Mouse (Mus musculus) embryonic facial prominence, embryonic 15.5 days (tissue): Measurements from ENCODE around the gene Gm20388. TPM values are rescaled to one million over a fixed set of nuclear protein-coding genes. Genes with fewer than 3 reads are reported as not detected.

Source experiments
- ATAC-seq: fragments of 200-750 bp; cut with Nextera tagmentation; 2 replicates; pipeline ENCODE4 v1.8.0; 2017; ENCODE audit warnings: low read depth, moderate TSS enrichment; ENCODE audit not compliant: insufficient number of reproducible peaks, low FRiP score, low TSS enrichment
- H3K27ac ChIP-seq: fragments of 300-500 bp; sonication (generic); replicated peaks from 2 replicates; pipeline ENCODE4 v1.5.1; 2015; ENCODE audit warnings: mild to moderate bottlenecking, inconsistent platforms
- H3K27me3 ChIP-seq: fragments of 300-500 bp; sonication (generic); 2 replicates; pipeline ENCODE4 v1.6.1; 2015; ENCODE audit warnings: inconsistent platforms
- H3K36me3 ChIP-seq: fragments of 300-500 bp; sonication (generic); 2 replicates; pipeline ENCODE4 v1.6.1; 2015; ENCODE audit warnings: mild to moderate bottlenecking, inconsistent platforms
- H3K4me1 ChIP-seq: fragments of 300-500 bp; sonication (generic); 2 replicates; pipeline ENCODE4 v1.6.1; 2015; ENCODE audit warnings: inconsistent platforms
- H3K4me2 ChIP-seq: fragments of 300-500 bp; sonication (generic); replicated peaks from 2 replicates; pipeline ENCODE4 v1.6.1; 2015; ENCODE audit warnings: mild to moderate bottlenecking, inconsistent platforms
- H3K4me3 ChIP-seq: fragments of 300-500 bp; sonication (generic); replicated peaks from 2 replicates; pipeline ENCODE4 v1.5.1; 2015; ENCODE audit warnings: mild to moderate bottlenecking, inconsistent platforms
- H3K9ac ChIP-seq: fragments of 300-500 bp; sonication (generic); 2 replicates; pipeline ENCODE4 v1.6.1; 2015; ENCODE audit warnings: inconsistent platforms
- H3K9me3 ChIP-seq: fragments of 300-500 bp; sonication (generic); replicated peaks from 2 replicates; pipeline ENCODE4 v1.6.1; 2016; ENCODE audit warnings: inconsistent platforms
- WGBS: fragments of 180-500 bp; shearing (Covaris S2); methylation state at CpG from one replicate; pipeline ENCODE4 v1.1.7; 2015; 5-methylcytosine and 5-hydroxymethylcytosine counted together
- polyA plus RNA-seq: library from polyadenylated mRNA; unstranded; fragments of >200 nt; fragmentation: Nextera tagmentation; extraction: Ambion mirVana; gene quantifications from 2 replicates; pipeline ENCODE4 v1.2.1, GENCODE M21; 2015

Gene Gm20388
- polyA plus RNA-seq, 1 experiment from 2014 or later, result 8.0 TPM

GRCm38 (mm10) chr8:120030447-120030846 is 119.8 kb downstream of the Gm20388 start:
- no peak overlapping the region for H3K4me2 ChIP-seq
- 63% methylated on average over 5 of the region's 5 CpGs for WGBS
- no peaks in the 10 kb centered on the region for H3K27me3 ChIP-seq
- H3K9ac ChIP-seq, result no peak overlapping the region
- no peak for ATAC-seq
- no peaks in the 10 kb centered on the region for H3K36me3 ChIP-seq
- no peak overlapping the region for H3K27ac ChIP-seq
- no peaks in the 10 kb centered on the region for H3K9me3 ChIP-seq
- peaks cover 8% of the 10 kb centered on the region; the same call in 1 of the 2 replicates for H3K4me1 ChIP-seq
- H3K4me3 ChIP-seq, result no peak overlapping the region

- no peak for ATAC-seq
- Histone ChIP-seq H3K27ac (no peak overlapping the region), H3K9me3 (no peaks in the 10 kb centered on the region), H3K4me1 (peaks cover 16% of the 10 kb centered on the region; the same call in 1 of the 2 replicates), H3K9ac (no peak overlapping the region), H3K36me3 (no peaks in the 10 kb centered on the region), H3K27me3 (no peaks in the 10 kb centered on the region), H3K4me2 (no peak overlapping the region), H3K4me3 (no peak overlapping the region)
- 82% methylated on average over 5 of the region's 5 CpGs for WGBS
Observed at GRCm38 (mm10) chr8:120032549-120033208, 122.0 kb downstream of the Gm20388 start.

- Histone ChIP-seq H3K9ac (no peak overlapping the region), H3K27me3 (no peaks in the 10 kb centered on the region), H3K4me1 (peaks cover 18% of the 10 kb centered on the region; the same call in 1 of the 2 replicates), H3K27ac (no peak overlapping the region), H3K4me3 (no peak overlapping the region), H3K36me3 (no peaks in the 10 kb centered on the region), H3K9me3 (no peaks in the 10 kb centered on the region), H3K4me2 (no peak overlapping the region)
- ATAC-seq, result no peak
- 47% methylated on average over 6 of the region's 6 CpGs for WGBS
Observed at GRCm38 (mm10) chr8:120034471-120034870, 123.8 kb downstream of the Gm20388 start.

GRCm38 (mm10) chr8:120036111-120036510 is 125.5 kb downstream of the Gm20388 start:
- H3K27ac ChIP-seq, result no peak overlapping the region
- H3K4me1 ChIP-seq, result peaks cover 12% of the 10 kb centered on the region; the same call in 1 of the 2 replicates
- no peak overlapping the region for H3K4me3 ChIP-seq
- no peaks in the 10 kb centered on the region for H3K9me3 ChIP-seq
- ATAC-seq, result no peak
- H3K36me3 ChIP-seq, result no peaks in the 10 kb centered on the region
- WGBS, result 9% methylated on average over 9 of the region's 9 CpGs
- H3K27me3 ChIP-seq, result no peaks in the 10 kb centered on the region
- H3K9ac ChIP-seq, result no peak overlapping the region
- H3K4me2 ChIP-seq, result no peak overlapping the region

GRCm38 (mm10) chr8:120036578-120036977 is 125.9 kb downstream of the Gm20388 start:
- Histone ChIP-seq H3K27me3 (no peaks in the 10 kb centered on the region), H3K9ac (no peak overlapping the region), H3K4me1 (peaks cover 12% of the 10 kb centered on the region; the same call in 1 of the 2 replicates), H3K9me3 (no peaks in the 10 kb centered on the region), H3K27ac (no peak overlapping the region), H3K4me3 (no peak overlapping the region), H3K36me3 (no peaks in the 10 kb centered on the region), H3K4me2 (no peak overlapping the region)
- ATAC-seq, result 0 out of 2 replicates have a peak, but pooled peaks have one; percentile 27
- WGBS, result 75% methylated on average over 4 of the region's 4 CpGs

- Histone ChIP-seq H3K36me3 (no peaks in the 10 kb centered on the region), H3K9me3 (no peaks in the 10 kb centered on the region), H3K4me2 (no peak overlapping the region), H3K27me3 (no peaks in the 10 kb centered on the region), H3K27ac (no peak overlapping the region), H3K4me1 (peaks cover 12% of the 10 kb centered on the region; the same call in 1 of the 2 replicates), H3K4me3 (no peak overlapping the region), H3K9ac (no peak overlapping the region)
- WGBS, result 67% methylated on average over 15 of the region's 15 CpGs
- ATAC-seq, result no peak
Observed at GRCm38 (mm10) chr8:120037199-120037598, 126.6 kb downstream of the Gm20388 start.

GRCm38 (mm10) chr8:120037611-120038010 is 127.0 kb downstream of the Gm20388 start:
- Histone ChIP-seq H3K27me3 (no peaks in the 10 kb centered on the region), H3K27ac (no peak overlapping the region), H3K9me3 (no peaks in the 10 kb centered on the region), H3K36me3 (no peaks in the 10 kb centered on the region), H3K4me3 (no peak overlapping the region), H3K4me2 (no peak overlapping the region), H3K4me1 (peaks cover 12% of the 10 kb centered on the region; the same call in 1 of the 2 replicates), H3K9ac (no peak overlapping the region)
- ATAC-seq, result no peak
- 77% methylated on average over 8 of the region's 8 CpGs for WGBS

- WGBS, result 89% methylated on average over 12 of the region's 12 CpGs
- no peaks in the 10 kb centered on the region for H3K9me3 ChIP-seq
- H3K9ac ChIP-seq, result no peak overlapping the region
- no peaks in the 10 kb centered on the region for H3K36me3 ChIP-seq
- H3K4me2 ChIP-seq, result no peak overlapping the region
- no peak for ATAC-seq
- H3K4me3 ChIP-seq, result no peak overlapping the region
- H3K4me1 ChIP-seq, result peaks cover 12% of the 10 kb centered on the region; the same call in 1 of the 2 replicates
- no peak overlapping the region for H3K27ac ChIP-seq
- H3K27me3 ChIP-seq, result no peaks in the 10 kb centered on the region
Observed at GRCm38 (mm10) chr8:120038741-120039140, 128.1 kb downstream of the Gm20388 start.

- no peak for ATAC-seq
- no peaks in the 10 kb centered on the region for H3K36me3 ChIP-seq
- H3K9ac ChIP-seq, result no peak overlapping the region
- peaks cover 12% of the 10 kb centered on the region; the same call in 1 of the 2 replicates for H3K4me1 ChIP-seq
- no peaks in the 10 kb centered on the region for H3K9me3 ChIP-seq
- no peak overlapping the region for H3K27ac ChIP-seq
- no peak overlapping the region for H3K4me3 ChIP-seq
- H3K4me2 ChIP-seq, result no peak overlapping the region
- 67% methylated on average over 11 of the region's 11 CpGs for WGBS
- H3K27me3 ChIP-seq, result no peaks in the 10 kb centered on the region
Observed at GRCm38 (mm10) chr8:120039313-120039919, 128.8 kb downstream of the Gm20388 start.

GRCm38 (mm10) chr8:120040861-120041260 is 130.2 kb downstream of the Gm20388 start:
- H3K36me3 ChIP-seq, result no peaks in the 10 kb centered on the region
- no peak overlapping the region for H3K9ac ChIP-seq
- no peaks in the 10 kb centered on the region for H3K9me3 ChIP-seq
- H3K27ac ChIP-seq, result no peak overlapping the region
- ATAC-seq, result no peak
- no peak overlapping the region for H3K4me3 ChIP-seq
- WGBS, result 48% methylated on average over 1 of the region's 1 CpGs
- H3K27me3 ChIP-seq, result no peaks in the 10 kb centered on the region
- no peak overlapping the region for H3K4me2 ChIP-seq
- peaks cover 14% of the 10 kb centered on the region for H3K4me1 ChIP-seq

GRCm38 (mm10) chr8:120042542-120043312 is 132.1 kb downstream of the Gm20388 start:
- no peak overlapping the region for H3K9ac ChIP-seq
- WGBS, result 67% methylated on average over 10 of the region's 10 CpGs
- no peaks in the 10 kb centered on the region for H3K9me3 ChIP-seq
- no peak for ATAC-seq
- no peak overlapping the region for H3K4me2 ChIP-seq
- H3K36me3 ChIP-seq, result no peaks in the 10 kb centered on the region
- H3K27me3 ChIP-seq, result no peaks in the 10 kb centered on the region
- peaks cover 19% of the 10 kb centered on the region for H3K4me1 ChIP-seq
- no peak overlapping the region for H3K27ac ChIP-seq
- no peak overlapping the region for H3K4me3 ChIP-seq
